Mouse (Mus musculus) right cerebral cortex, postnatal 25 days (tissue): ENCODE measurements around the gene Ptbp1.
"Not testable (repeated sequence)": the region's sequence is repeated elsewhere in the genome, so short reads cannot be mapped to it uniquely, and the experiment has no call there.

Experiments
- DNase-seq: peaks from one replicate; pipeline ENCODE4 v3.0.0; 2022

Gene Ptbp1

DNA sequence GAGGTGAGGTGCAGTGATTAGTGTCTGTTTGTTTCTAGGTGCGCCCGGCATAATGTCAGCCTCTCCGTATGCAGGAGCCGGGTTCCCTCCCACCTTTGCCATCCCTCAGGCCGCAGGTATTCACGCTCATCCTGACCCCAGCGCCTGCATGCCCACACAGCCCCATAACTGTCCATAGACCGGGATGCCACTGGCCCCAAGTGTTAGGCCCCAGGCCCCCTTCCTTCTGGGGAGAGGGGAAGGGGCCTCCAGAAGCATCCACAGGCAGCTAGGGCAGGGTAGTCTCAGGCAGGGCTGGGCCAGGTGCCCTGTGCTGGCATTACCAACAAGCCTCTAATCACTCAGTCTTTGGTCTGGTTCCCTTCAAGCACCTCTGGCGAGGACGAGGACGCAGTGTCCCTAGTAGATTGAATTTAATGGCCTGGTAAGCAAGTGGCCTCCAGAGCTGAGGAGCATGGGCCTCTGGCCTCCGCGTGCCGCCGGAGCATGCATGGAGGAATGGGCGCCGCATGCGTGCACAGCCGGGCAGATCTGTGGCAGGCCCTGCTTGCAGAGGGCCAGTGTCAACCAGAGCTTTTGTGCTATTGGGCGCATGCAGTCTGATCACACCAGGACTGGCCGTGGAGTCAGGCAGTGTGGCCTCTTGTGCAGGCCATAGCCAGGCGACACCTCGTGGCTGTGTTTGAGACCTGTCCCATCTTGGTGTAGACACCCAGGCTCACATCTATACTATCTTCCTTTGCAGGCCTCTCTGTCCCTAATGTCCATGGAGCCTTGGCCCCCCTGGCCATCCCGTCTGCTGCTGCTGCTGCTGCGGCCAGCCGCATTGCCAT, 6.1 kb downstream of the Ptbp1 start:
- no peak for DNase-seq

DNA sequence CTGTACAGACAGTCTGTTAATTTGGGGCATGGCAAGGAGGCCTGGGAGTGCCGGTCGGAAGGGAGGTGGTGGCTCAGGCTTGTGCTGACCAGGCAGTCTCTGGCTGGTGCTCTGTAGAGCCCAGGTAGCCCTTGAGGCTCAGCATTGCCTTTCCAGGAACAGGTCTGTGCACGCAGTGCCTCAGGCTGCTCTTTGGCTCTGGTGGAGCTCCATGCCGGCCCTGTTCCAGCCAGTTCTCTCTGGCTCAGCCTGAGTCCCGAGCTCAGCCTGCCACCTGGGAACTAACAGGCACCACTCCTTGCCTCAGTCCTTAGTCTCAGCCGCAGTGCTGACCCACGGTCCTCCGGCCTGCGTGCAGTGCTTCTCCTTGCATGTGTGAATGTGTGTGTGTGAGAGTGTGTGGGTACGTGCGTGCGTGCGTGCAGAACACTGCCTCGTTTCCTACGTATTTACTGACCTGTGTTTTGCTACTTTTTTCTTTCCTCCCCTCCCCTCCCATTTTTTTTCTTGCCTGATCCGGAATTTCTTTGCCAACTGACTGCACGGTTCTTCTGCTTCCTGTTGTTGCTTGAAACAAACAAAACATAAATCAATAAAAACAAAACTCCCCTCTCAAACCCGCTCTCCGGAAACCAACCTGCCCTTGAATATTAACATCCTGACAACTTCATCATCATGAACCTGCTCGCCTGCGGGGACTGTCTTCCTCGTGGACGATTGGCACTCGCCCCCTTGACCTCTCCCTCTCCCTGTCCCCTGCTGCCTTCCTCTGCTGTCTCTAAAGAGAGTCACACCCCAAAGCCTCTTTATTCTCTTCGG, 7.2 kb downstream of the Ptbp1 start:
- no peak for DNase-seq

DNA sequence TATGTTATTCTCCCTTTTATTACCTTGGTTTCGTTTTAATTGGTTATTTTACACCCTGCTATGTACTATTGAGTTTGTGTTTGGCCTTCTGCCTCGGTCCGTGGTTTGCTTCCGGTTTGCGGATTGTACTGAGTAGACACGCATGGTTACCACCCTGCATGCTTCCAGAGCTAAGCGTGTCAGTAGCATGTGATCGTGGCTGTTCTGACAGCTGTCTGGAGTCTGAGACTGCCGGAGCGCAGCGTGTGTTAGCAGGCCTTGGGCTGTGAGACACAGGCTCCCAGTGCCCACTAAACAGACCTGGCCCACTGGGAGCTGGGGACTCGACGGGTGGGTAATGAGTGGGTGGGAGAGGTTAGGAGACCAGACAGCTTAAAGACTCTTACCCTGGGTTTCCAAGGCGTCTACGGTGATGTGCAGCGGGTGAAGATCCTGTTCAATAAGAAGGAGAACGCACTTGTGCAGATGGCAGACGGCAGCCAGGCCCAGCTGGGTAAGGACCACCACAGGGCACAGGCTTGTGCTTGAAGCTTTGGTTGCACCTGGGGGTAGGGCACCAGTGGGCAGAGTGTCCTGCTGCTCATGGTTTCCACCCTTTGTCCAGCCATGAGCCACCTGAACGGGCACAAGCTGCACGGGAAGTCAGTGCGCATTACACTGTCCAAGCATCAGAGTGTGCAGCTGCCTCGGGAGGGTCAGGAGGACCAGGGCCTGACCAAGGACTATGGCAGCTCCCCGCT, 8.0 kb downstream of the Ptbp1 start:
- no peak for DNase-seq

DNA sequence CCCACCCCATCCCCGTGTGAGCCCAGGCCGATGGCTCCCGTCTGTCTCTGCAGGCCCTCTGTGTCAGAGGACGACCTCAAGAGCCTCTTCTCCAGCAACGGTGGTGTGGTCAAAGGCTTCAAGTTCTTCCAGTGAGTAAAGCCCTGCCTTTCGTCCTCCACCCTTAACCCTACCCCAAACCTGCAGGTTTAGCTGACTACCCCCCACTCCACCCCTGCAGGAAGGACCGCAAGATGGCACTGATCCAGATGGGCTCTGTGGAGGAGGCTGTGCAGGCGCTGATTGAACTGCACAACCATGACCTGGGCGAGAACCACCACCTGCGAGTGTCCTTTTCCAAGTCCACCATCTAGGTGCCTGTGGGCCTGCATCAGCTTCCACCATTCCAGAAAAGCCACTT, 8.7 kb downstream of the Ptbp1 start:
- DNase-seq: no peak

DNA sequence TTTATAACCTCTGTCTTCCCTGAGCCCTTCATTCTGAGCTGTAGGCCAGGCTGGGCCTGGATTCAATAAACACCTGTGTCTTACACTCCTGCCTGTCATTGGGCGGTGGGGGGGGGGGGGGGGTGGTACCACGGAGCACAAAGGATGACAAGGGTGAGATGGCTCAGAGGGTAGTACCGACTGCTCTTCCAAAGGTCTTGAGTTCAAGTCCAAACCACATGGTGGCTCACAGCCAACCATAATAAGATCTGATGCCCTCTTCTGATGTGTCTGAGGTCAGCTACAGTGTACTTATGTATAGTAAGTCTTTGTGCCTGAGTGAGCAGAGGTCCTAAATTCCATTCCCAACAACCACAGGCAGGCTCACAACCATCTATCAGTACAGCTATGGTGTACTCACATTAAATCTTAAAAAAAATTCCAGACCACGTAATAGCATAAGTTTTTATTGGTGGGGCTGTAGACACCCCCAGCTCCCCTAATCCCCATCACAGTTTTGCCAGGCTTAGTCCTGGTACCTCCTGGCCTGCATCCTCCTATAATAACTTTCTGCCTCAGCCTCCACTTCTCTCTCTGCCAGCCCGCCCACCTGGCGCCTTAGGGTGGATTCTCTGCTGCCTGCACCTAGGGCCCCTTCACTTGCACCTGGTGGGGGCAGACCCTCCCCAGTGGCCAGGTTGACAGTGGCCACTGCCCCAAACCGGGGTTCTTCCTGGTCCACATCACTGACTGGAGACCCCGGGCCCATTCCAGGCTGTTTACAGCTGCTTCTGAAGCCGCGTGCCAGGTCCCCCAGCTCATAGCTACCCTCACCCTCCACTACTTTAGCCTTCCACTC, 10.3 kb downstream of the Ptbp1 start:
- no peak for DNase-seq

DNA sequence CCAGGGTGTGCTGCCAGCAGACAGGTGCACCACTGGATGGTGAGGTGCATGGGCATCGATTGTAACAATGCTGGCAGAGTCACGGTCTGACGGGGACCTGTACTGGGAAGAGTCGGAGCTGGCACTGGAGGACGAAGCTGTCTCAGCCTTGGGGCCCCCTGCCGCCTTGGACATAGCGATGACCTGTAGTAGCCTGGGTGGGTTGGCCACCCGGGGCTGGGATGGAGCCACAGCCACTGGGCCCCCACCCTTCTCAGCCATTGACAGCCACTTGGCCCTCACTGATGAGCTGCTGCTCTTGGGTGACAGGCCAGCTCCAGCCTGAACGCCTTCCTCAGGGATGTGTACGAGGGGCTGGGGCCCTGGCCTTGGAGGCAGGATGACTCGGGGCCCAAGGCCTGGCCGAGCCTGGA, 11.0 kb downstream of the Ptbp1 start:
- DNase-seq: no peak

DNA sequence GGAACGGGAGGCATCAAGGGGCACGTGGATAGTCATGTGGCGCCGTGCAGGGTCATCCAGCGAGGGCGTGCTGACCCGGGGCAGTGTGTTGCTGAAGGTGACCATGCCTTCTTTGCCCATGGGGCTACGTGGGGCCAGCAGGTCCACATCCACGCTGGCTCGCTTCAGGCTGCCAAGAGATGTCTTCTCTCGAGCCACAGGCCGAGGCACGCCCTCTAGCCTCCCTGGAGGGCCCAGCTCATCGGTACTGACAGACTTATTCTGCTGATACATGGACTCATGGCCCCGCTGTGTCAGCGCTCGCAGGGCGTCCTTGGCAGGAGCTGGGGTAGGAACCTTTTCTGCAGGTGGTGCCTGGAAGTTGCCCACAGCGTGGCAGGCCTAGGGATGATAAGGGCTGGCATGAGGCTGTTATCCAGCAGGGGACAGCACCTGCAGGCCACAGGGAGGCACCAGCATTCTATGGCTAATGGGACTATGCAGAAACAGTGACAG, 11.6 kb downstream of the Ptbp1 start:
- DNase-seq: no peak

DNA sequence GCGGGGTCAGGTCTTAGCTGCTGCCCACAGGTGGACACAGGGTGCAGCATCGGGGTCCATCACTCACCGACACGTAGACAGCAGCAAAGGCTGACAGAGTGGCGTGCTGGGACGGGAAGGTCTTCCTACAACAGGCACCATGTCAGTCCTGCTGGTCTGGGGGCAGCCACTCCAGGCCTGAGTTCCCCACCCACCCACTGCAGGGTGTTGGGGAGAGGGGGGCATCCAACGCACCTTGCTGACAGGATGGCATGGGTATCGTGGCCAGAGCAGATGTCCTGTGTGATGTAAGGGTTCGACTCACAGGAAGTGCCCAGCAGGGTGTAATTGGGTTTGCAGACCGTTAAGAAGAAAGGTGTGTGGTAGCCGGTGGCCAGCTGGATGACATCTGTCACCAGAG, 12.4 kb downstream of the Ptbp1 start:
- no peak for DNase-seq

DNA sequence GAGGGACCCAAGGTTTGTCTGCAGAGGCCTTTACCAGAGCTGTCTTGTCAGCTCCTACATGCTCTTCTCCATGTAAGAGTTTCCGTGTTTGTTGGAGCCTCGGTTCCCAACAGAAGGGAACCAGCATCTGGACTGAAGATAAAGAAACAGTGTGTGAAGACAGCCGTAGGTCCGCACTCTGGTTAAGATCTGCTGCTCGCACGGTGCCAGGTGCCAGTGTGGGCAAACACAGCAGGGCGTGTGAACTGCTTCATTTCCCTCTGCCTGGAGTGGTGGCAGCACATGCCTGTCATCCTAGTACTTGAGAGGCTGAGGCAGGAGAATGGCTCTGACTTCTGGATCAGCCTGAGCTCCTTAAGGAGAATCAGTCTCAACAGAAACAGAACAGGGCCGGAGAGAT, 17.6 kb downstream of the Ptbp1 start:
- no peak for DNase-seq

DNA sequence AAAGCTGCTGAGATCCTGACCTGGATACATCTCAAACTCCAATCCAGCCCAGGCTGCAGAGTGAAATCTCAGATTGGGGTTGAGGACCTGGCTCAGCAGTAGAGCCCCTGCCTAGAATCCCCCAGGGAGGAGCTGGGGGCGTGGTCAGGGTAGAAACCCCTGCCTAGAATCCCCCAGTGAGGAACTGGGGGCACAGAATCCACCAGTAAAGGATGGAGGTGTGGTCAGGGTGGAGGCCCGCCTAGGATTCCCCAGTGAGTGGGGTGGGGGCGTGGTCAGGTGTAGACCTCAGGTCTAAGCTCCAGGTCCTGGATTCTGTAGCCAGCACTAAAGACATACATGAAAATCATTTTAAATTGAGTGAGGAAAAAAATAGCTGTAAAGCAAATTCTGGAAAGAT, 18.6 kb downstream of the Ptbp1 start:
- no peak for DNase-seq

DNA sequence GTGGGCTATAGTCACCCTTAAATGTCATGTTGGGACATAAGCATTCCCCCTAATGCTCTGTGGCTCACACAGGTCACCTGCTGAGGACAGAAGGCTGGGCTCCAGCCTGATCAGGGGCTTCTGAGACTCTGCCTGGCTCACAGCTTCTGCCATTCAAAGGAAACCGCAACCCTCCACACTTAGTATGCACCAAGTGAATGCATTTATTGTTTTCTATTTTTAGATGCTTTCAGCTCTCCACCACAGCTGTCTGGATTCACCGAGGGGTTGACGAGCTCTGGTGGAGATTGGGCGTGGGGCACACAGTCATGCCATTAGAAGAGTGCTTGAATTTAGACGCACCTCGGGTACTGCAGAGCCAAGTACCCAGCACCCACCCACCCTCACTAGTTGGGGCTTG, 19.1 kb downstream of the Ptbp1 start:
- no peak for DNase-seq

DNA sequence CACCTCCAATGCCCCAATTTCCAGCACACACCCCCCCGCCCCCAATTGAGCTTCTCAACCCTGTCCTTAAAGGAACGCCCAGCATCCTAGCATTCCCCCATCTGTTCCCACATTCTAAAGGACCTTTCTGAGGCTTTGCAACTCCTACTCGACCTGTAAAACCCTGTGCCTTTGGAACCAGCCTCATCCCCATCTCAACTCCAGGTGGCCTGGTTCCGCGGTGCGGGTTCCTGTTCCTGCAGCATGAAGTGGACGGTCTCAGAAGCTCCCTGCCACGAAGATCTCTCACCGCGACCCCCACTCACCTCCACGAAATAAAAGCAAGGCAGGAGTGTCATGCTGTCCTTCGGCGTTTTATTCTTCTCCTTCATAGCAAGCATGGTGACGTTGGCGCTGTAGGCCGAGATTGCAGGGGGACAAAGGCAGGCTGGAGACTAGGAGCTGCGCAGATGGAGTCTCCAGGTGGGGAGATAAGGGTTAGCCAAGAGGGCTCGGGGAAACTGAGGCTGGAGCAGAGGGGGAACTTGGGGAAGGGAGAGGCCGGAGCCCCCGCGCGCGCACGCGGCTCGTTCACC, 19.6 kb downstream of the Ptbp1 start:
- DNase-seq: no peak

DNA sequence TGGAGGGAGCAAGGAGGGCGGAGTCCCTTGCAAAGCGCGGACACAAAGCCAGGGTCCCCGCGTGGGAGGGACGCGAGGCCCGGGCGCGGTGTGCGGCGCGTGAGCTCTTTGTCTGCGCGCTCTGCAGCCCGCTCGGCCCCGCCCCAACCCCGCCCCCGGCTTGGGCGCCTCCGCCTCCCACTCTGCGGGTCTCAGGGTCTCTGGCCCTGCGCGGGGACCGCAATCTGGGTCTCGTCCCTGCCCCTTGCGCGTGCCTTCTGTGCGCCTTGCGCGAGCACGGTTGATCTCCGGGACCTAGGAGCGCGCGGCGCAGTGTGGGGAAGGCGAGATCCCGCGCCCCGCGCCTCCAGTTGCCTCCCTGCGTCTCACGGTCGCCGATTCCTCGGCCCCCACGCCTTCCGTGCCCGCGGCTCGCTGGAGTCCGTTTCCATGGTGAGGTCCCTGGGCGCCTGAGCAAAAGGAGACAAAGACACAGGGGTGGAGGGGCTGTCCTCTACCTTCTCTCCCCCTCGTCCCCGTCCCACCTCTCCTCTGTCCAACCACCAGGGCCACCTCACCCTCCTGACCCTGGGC, 20.1 kb downstream of the Ptbp1 start, which contains the start of the genes Prtn3 and Plppr3:
Gene Prtn3 (plus strand): TSS at position 187 of the 573 bp plus-strand sequence.
Gene Plppr3 (minus strand): TSS at position 345 of the 573 bp plus-strand sequence.
- DNase-seq: peak; percentile 55

DNA sequence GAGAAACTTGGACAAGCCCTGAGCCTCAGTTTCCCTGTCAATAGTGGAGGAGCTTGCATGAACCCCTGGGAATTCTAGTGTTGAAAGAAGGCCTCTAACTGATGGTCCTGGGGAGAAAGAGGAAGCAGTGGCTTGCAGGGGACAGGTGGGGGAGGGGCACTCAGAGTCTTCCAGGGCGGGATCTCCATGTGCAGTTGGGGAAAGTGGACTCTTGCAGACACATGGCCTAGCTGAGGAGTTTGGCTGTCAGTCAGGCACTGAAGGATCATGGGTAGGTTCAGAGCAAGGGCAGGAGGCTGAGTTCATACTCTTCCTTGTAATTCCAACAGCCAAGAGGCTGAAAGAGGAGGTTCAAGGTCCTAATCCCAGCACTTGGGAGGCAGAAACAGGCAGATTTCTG, 22.9 kb downstream of the Ptbp1 start:
- no peak for DNase-seq

DNA sequence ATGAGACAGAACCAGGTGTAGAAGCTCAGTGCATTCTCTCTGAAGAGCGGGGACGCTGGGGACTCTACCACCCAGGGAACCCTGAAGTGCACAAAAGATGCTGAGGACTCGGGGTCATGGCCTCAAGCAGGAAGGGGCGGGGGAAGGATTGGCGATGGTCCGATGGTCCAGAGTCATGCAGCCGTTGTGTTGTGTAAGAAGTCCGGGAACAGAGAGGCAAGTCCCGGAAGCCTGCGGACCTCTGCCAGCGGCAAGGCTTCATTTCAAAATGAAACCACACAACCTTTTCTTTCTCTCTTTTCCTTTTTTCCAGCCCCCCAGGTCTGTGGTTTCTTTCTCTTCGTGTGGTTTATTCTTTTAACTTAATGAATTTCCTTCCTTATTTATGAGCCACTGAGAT, 23.5 kb downstream of the Ptbp1 start:
- no peak for DNase-seq

DNA sequence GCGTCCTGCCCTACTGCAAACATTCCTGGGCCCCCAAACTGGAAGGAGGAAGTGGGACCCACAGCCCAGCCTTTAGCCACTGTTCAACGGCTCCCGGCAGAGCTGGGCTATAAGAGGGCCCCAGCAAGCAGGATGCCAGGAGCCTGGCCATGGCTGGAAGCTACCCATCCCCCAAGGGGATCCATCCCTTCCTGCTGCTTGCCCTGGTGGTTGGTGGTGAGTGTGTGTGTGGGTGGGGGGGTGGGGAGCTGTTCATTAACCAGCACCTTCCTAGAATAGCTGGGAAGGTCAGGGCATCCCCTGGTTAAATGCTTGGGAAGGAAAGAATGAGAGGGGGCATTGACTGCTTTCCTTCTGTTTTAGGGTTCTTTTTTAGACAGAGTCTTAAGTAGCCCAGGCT, 25.3 kb downstream of the Ptbp1 start:
- DNase-seq: no peak

DNA sequence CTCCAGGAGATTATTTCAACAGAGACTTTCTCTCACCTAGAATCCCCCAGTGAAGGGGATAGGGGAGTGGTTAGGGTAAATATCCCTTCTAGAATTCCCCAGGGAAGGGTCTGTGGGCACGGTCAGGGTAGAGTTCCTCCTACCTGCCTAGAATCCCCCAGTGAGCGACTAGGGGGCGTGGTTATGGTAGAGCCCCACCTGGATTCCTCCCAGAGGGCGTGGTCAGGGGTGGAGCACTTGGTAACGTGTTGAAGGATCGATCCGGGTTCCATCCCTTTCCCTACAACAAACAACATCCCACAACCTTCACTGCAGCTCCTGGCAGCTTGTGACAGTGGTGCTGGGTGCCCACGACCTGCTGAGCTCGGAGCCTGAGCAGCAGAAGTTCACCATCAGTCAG, 26.5 kb downstream of the Ptbp1 start:
- no peak for DNase-seq

DNA sequence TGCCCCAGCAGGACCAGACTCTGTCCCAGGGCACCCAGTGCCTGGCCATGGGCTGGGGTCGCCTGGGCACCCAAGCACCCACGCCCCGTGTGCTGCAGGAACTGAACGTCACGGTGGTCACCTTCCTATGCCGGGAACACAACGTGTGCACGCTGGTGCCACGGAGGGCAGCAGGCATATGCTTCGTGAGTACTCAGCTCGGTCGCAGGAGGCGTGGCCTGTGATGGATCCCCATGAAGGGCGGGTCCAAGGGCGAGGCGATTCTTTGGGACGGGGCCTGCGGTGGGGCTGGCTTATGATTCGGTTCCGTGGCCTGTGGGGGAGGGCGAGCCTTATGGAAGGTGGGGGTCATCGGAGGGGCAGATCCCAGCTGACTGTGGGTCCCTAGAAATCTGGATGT, 27.8 kb downstream of the Ptbp1 start:
- no peak for DNase-seq

DNA sequence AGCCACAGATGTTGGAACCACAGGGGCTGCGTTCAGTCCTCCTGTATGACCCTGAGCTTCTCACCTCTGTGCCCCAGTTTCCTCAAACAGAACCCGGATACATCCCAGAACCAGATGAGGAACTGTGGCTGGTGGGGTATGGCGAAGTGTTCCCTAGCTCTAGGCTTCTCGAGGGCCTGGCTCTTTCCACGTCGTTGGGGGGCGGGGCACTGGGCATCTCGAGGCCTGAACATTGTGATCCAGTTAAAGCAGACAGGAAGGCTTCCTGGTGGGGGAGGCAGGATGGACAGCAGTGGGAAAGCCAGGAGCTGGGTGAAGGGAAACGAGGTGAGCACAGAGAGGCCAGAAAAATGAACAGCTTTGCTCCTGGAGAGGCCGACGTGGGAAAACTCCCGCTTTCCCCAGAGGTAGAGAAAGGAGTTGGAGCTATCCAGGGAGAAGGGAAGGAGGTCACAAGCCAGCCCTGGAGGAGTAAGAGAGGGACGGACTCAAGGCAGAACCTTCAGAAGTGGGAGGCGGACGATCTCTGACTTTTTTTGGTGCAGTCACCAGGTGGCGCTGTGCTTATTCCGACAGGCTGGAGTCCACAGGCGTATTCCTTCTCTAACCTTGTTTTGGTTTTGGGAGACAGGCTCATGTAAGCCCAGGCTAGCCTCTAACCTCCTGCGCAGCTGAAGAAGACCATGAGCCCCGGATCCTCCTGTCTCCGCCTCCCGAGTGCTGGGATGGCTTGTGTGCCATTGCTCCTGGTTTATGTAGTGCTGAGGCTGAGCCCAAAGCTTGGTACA, 29.3 kb downstream of the Ptbp1 start:
- DNase-seq: peak; percentile 75

DNA sequence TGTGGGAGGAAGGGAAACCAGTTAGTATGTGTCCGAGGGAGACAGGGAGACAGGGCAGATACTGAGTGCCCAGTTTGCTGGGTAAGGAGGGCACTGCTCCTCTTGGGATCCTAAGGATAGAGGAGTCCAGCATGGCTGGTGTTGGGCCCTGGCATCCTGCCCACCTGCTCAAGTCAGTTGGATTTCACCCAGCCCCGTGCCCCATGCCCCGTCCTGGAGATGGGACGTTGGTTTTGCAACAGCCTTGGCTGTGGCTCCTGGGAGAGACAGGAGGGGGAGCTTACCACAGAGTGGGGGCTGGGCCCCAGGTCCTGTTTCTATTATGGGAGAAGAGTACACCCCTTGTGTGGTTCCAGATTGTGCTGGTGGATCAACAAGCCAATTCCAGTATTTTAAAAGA, 30.2 kb downstream of the Ptbp1 start:
- DNase-seq: no peak

DNA sequence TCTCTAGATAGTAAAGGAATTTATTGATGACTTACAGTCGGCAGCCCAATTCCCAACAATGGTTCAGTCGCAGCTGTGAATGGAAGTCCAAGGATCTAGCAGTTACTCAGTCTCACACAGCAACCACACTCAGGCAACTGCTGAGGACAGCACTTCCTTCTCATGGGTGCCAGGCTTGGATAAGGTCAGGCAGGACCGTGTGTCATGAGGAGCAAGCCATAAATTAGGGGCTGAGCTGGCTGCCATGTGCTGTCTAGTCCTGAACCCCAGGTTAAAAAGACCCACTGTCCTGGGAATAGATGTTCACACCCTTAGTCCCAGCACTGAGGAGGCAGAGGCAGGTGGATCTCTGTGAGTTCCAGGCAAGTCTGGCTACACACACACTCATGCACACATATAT, 30.7 kb downstream of the Ptbp1 start:
- DNase-seq: not testable (repeated sequence)
